Mouse (Mus musculus) olfactory bulb, adult 2 months (tissue): ENCODE data around the gene Mast1.

Experiments
- CTCF ChIP-seq: fragments of 200-500 bp; IDR thresholded peaks from 2 replicates; pipeline ENCODE4 v1.5.1; 2012; ENCODE audit warnings: low read depth, mild to moderate bottlenecking, low read length, moderate library complexity; ENCODE audit not compliant: insufficient read depth
- POLR2A ChIP-seq: fragments of 200-500 bp; IDR thresholded peaks from 2 replicates; pipeline ENCODE4 v1.6.1; 2012; ENCODE audit warnings: mild to moderate bottlenecking, low read depth, low read length, moderate library complexity; ENCODE audit not compliant: insufficient read depth

GRCm38 (mm10) chr8:84913960-84914359 is 23.2 kb downstream of the Mast1 start:
- no peak for TF ChIP-seq CTCF
- TF ChIP-seq POLR2A: no peak
